Mouse (Mus musculus): ENCODE results near the gene A4galt.

- no peak for TF ChIP-seq GABPA (IDR thresholded peaks at IDR 0.05; ENCODE audit: low read depth, low read length)
- TF ChIP-seq CHD1 (IDR thresholded peaks at IDR 0.05; ENCODE audit: low read depth, low read length), result no peak
- no peak for TF ChIP-seq ZNF384 (IDR thresholded peaks at IDR 0.05; ENCODE audit: low read depth, low read length)
- TF ChIP-seq GATA1 (IDR thresholded peaks at IDR 0.05; ENCODE audit: low read depth, low read length), result no peak
- TF ChIP-seq EP300 (IDR thresholded peaks at IDR 0.05; ENCODE audit: low read depth in 1 of 2, low read length in 2 of 2), result no peak
- TF ChIP-seq MAX (IDR thresholded peaks at IDR 0.05; ENCODE audit: low read length), result no peak
- TF ChIP-seq E2F4 (IDR thresholded peaks at IDR 0.05; ENCODE audit: borderline replicate concordance, low read depth, low read length), result no peak
These were observed 36.0 kb downstream of the A4galt start for GRCm38 (mm10) chr15:83215322-83216216.

All from MEL (cell line).